Mouse (Mus musculus): ENCODE measurements around the gene Casc1.

GRCm38 (mm10) chr6:145234391-145234790 lies 23.6 kb upstream of the Casc1 start:
- TF ChIP-seq CTCF (IDR thresholded peaks at IDR 0.05) (no peak), EP300 (IDR thresholded peaks at IDR 0.05) (no peak)

All from lung, postnatal 0 days (tissue).